Mouse (Mus musculus): ENCODE measurements around the gene Ptprf. TPM values are rescaled to one million over a fixed set of nuclear protein-coding genes. Genes with fewer than 3 reads are reported as not detected.

The Ptprf gene
- total and polyA plus RNA-seq, 2 experiments from 2014 or later: 44.4 to 196 TPM

DNA sequence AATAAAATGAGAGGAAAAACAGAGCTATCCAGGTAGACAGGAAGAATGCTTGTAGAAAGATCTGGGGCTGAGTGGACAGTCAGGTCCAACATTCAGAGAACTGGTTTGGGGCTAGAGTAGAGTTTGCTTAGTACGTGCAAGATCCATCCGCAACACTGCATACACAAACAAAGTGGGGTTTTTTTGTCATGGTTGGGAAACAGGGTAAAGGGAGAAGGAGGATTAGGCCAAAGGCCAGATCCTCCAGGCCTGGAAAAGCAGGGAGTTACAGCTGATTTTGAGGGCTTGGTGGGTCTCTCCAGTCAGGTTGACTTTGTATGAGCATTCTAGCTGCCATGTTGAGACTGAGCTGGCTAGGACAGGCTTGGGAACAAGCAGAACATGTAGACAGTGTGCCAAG, 85.3 kb downstream of the Ptprf start:
- Histone ChIP-seq H3K9ac (replicated peaks; ENCODE audit: low read length) (no peak overlapping the region), H3K27me3 (ENCODE audit: insufficient read depth, low read length) (no peaks in the 10 kb centered on the region), H3K27ac (no peak overlapping the region), H3K4me2 (ENCODE audit: low read depth, low read length) (no peak overlapping the region), H3K36me3 (ENCODE audit: insufficient read depth, low read length) (peaks cover 31% of the 10 kb centered on the region), H3K4me3 (ENCODE audit: low read length) (no peak overlapping the region), H3K9me3 (ENCODE audit: low read length) (no peaks in the 10 kb centered on the region), H3K4me1 (ENCODE audit: insufficient read depth, low read length) (no peaks in the 10 kb centered on the region)
- ATAC-seq (no peak), DNase-seq (ENCODE audit: low spot score) (no peak)
- TF ChIP-seq CTCF (IDR thresholded peaks at IDR 0.05; ENCODE audit: low read depth): no peak
- 88% methylated on average over 2 of the region's 2 CpGs for WGBS

- no peak overlapping the region for H3K4me2 ChIP-seq (ENCODE audit: low read depth, low read length)
- H3K36me3 ChIP-seq (ENCODE audit: insufficient read depth, low read length): no peaks in the 10 kb centered on the region
- H3K9me3 ChIP-seq (ENCODE audit: low read length): no peaks in the 10 kb centered on the region
- H3K4me3 ChIP-seq (ENCODE audit: low read length): no peak overlapping the region
- TF ChIP-seq CTCF (IDR thresholded peaks at IDR 0.05; ENCODE audit: low read depth): no peak
- H3K27me3 ChIP-seq (ENCODE audit: insufficient read depth, low read length): no peaks in the 10 kb centered on the region
- H3K9ac ChIP-seq (replicated peaks; ENCODE audit: low read length): no peak overlapping the region
- no peaks in the 10 kb centered on the region for H3K4me1 ChIP-seq (ENCODE audit: insufficient read depth, low read length)
- DNase-seq (ENCODE audit: low spot score) (no peak), ATAC-seq (no peak)
- H3K27ac ChIP-seq: no peak overlapping the region
- 96% methylated on average over 2 of the region's 2 CpGs for WGBS
Measured at GRCm38 (mm10) chr4:118199093-118199492, 92.1 kb downstream of the Ptprf start.

DNA sequence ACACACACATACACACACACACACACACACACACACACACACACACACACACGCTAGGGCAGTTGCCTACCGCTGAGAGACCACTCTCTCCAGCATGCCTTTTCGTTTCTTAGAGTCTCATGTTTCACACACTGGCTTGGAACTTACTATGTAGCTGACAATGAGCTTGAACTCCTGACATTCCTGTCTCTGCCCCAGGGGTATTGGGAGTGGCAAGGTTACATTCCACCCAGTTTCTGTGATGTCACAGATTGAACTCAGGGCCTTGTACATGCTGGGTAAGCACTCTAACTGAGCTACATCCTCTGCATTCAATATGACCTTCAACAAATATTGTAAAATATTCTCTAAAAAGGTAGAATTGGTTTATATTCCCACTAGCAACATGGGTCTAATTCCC, 92.6 kb downstream of the Ptprf start:
- H3K4me2 ChIP-seq (ENCODE audit: low read depth, low read length): no peak overlapping the region
- no peak for DNase-seq (ENCODE audit: low spot score)
- WGBS: 71% methylated on average over 3 of the region's 3 CpGs
- H3K27me3 ChIP-seq (ENCODE audit: insufficient read depth, low read length): no peaks in the 10 kb centered on the region
- no peaks in the 10 kb centered on the region for H3K36me3 ChIP-seq (ENCODE audit: insufficient read depth, low read length)
- no peak overlapping the region for H3K9ac ChIP-seq (replicated peaks; ENCODE audit: low read length)
- H3K9me3 ChIP-seq (ENCODE audit: low read length): no peaks in the 10 kb centered on the region
- no peak overlapping the region for H3K4me3 ChIP-seq (ENCODE audit: low read length)
- TF ChIP-seq CTCF (IDR thresholded peaks at IDR 0.05; ENCODE audit: low read depth): no peak
- H3K4me1 ChIP-seq (ENCODE audit: insufficient read depth, low read length): no peaks in the 10 kb centered on the region
- no peak overlapping the region for H3K27ac ChIP-seq
- no peak for ATAC-seq

GRCm38 (mm10) chr4:118196185-118196584, 95.0 kb downstream of the Ptprf start:
- no peaks in the 10 kb centered on the region for H3K9me3 ChIP-seq (ENCODE audit: low read length)
- no peak for ATAC-seq
- no peaks in the 10 kb centered on the region for H3K4me1 ChIP-seq (ENCODE audit: insufficient read depth, low read length)
- 83% methylated on average over 10 of the region's 10 CpGs for WGBS
- no peak overlapping the region for H3K27ac ChIP-seq
- H3K36me3 ChIP-seq (ENCODE audit: insufficient read depth, low read length): no peaks in the 10 kb centered on the region
- DNase-seq (ENCODE audit: low spot score): no peak
- no peak overlapping the region for H3K9ac ChIP-seq (replicated peaks; ENCODE audit: low read length)
- TF ChIP-seq CTCF (IDR thresholded peaks at IDR 0.05; ENCODE audit: low read depth): no peak
- no peaks in the 10 kb centered on the region for H3K27me3 ChIP-seq (ENCODE audit: insufficient read depth, low read length)
- H3K4me3 ChIP-seq (ENCODE audit: low read length): no peak overlapping the region
- no peak overlapping the region for H3K4me2 ChIP-seq (ENCODE audit: low read depth, low read length)

GRCm38 (mm10) chr4:118180301-118181080, 110.7 kb downstream of the Ptprf start:
- no peak for TF ChIP-seq CTCF (IDR thresholded peaks at IDR 0.05; ENCODE audit: low read depth)
- H3K27ac ChIP-seq: peak overlapping the region; percentile 82
- H3K9ac ChIP-seq (replicated peaks; ENCODE audit: low read length): peak overlapping the region; percentile 33
- H3K4me2 ChIP-seq (ENCODE audit: low read depth, low read length): peak overlapping the region; percentile 61
- DNase-seq (ENCODE audit: low spot score) (no peak), ATAC-seq (peak; percentile 16; the same call in 1 of the 2 replicates)
- no peaks in the 10 kb centered on the region for H3K27me3 ChIP-seq (ENCODE audit: insufficient read depth, low read length)
- H3K4me3 ChIP-seq (ENCODE audit: low read length): peak overlapping the region; percentile 82
- peaks cover 15% of the 10 kb centered on the region for H3K36me3 ChIP-seq (ENCODE audit: insufficient read depth, low read length)
- WGBS: 13% methylated on average over 17 of the region's 17 CpGs
- peaks cover 4% of the 10 kb centered on the region; the same call in 1 of the 2 replicates for H3K4me1 ChIP-seq (ENCODE audit: insufficient read depth, low read length)
- no peaks in the 10 kb centered on the region for H3K9me3 ChIP-seq (ENCODE audit: low read length)

DNA sequence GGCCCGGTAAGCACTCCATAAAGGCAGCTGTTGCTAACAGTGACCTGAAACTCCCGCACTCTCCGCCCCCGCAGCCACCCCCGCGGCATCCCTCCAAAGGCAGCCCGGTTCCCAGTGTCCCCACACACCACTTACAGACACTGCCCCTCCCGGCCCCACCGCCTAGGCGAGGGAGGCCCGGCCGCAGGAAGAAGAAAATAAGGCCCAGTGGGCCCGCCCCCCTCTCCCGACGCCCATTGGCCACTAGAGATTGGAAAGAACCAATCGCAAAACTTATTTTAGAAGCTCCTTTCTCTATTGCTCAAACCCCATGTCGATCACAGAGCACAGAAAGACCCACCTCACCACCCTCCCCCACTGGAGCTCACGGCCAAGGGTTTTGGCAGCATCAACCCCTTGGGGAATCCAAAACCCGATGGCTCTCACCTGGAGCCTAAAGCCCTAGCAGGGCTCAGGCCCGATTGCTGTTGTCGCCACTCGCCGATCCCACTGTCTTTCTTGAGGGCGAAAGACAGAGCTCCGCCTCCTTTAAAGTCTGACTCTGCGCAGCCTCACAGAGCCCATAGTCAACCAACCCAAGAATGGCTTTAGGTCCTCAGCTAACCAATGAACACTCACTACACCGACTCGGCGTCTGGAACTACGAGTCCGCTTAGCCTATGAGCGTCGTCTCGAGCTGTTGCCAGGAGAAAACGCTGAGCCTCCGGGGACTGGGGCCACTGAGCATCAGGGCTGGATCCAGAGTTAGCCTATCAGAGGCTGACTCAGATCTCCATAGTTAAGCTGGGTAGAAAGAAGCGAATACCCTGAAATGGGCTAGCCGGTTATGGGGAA, 111.5 kb downstream of the Ptprf start, which contains the start of gene Kdm4a:
TSS of gene Kdm4a (minus strand) at position 577 of the 834 bp plus-strand sequence.
- DNase-seq (ENCODE audit: low spot score): peak; percentile 100

More for the DNA sequence above, 111.5 kb downstream of the Ptprf start, which contains the start of gene Kdm4a:
- Histone ChIP-seq H3K27me3 (ENCODE audit: insufficient read depth, low read length) (no peaks in the 10 kb centered on the region), H3K27ac (peak within 1 kb of the TSS; percentile 95), H3K4me1 (ENCODE audit: insufficient read depth, low read length) (peaks cover 4% of the 10 kb centered on the region; the same call in 1 of the 2 replicates), H3K9me3 (ENCODE audit: low read length) (no peaks in the 10 kb centered on the region), H3K4me2 (ENCODE audit: low read depth, low read length) (peak within 1 kb of the TSS; percentile 61), H3K9ac (replicated peaks; ENCODE audit: low read length) (peak within 1 kb of the TSS; percentile 77), H3K36me3 (ENCODE audit: insufficient read depth, low read length) (peaks cover 22% of the 10 kb centered on the region), H3K4me3 (ENCODE audit: low read length) (peak within 1 kb of the TSS; percentile 82)
- no peak for TF ChIP-seq CTCF (IDR thresholded peaks at IDR 0.05; ENCODE audit: low read depth)
- ATAC-seq: peak; percentile 100
- WGBS: under 1% methylated on average over 38 of the region's 38 CpGs
